Mouse (Mus musculus): ENCODE data around the gene Gm20795. TPM values are rescaled to one million over a fixed set of nuclear protein-coding genes. Genes with fewer than 3 reads are reported as not detected.

Gene Gm20795
- not detected in 2 replicates for polyA plus RNA-seq (2012; rRNA removed)

DNA sequence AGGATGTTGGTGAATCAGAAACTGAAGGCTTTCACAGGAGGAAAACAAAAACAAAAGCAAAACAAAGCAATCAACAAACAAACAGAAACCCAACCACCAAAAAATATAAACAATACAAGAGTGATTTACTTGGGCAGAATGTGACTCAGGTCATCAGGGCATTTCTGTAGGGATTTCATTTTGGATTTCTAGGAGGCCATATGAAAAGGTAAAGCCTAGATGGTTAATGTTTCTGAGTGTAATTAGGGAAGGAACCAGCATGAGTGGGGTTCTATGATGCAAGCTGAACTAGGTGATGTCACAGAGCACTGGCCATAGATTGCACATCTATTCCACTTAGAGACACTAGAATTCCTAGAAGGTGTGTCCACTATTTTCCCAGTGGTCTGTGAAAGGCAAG lies at the start of gene Gm20795:
Gene Gm20795 (plus strand): TSS at position 301 of the 400 bp plus-strand sequence.

DNA sequence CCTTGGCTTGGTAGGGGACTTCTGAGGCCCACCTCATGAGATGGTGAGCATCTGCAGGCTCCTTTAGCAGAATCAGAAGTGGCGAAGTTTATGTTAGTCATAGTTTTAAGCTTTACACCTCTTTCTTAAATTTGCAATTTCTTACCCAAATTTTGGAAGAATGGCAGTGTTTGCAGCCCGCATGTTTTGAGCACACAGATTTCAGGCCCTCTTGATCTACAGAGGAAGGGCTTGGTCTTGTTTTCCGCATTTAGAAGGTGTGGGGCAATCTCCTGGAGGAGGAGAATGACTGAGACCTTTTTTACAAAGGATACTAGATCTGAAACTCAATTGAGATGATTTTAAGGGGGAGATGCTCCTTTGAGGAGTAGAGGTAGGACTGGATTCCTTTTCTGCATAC lies 29.0 kb upstream of the Gm20795 start, which contains the start of gene Gm21797:
Gene Gm21797 (minus strand): TSS at position 101 of the 400 bp plus-strand sequence.

Other genes starting within 250 kb of the Gm20795 start
- gene Gm21852, start 152.9 kb upstream of the Gm20795 start, polyA plus RNA-seq (2012; rRNA removed) = not detected in 2 replicates
- gene Gm21797, start 29.1 kb upstream of the Gm20795 start, polyA plus RNA-seq (2012; rRNA removed) = not detected in 2 replicates

Measured in central nervous system, embryonic 11.5 days (tissue).